Mouse (Mus musculus): ENCODE data around the gene Slfn2. TPM values are rescaled to one million over a fixed set of nuclear protein-coding genes. Genes with fewer than 3 reads are reported as not detected.

Gene Slfn2
- polyA plus RNA-seq, 1 experiment, result 0.11 TPM

DNA sequence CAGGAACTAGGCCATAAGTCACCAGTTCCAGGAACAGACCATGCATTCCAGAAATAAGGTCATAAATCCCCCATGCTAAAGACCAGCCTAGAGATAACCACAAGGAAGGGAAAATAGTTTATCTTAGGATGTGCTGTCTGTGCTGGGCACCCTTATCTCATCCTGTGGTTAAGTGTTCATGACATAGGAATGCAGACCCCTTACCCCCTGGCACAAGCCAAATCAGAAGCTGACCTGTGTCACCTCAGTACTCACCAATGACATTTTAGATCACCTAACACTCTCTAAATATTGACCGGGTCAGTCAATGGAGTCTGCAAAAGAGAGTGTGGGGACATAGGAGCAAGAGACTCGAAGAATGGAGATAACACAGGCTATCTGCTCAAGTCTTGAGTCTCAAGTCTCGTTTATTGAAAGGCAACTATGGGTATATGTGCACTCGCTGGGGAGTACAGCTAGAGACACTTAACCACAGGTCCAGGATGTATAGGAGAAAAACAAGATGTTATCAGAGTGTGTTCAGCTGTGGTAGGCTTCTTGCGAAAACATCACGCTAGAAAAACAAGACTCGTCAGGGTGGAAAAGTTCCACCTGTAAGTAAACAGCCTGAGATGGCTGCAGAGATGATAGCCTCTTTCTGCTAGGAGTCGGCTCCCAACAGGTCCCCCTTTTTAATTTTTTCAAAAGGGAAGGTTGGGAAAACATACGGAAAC lies 14.7 kb downstream of the Slfn2 start:
- no peaks in the 10 kb centered on the region for H3K79me2 ChIP-seq (ENCODE audit: control insufficient read depth, insufficient read depth)
- H3K4me2 ChIP-seq (ENCODE audit: low read depth), result no peak overlapping the region
- no peaks in the 10 kb centered on the region for H3K27me3 ChIP-seq (ENCODE audit: control insufficient read depth, insufficient read depth, insufficient read length)
- no peak overlapping the region for H3ac ChIP-seq (ENCODE audit: control insufficient read depth, insufficient read length)
- no peaks in the 10 kb centered on the region for H3K36me3 ChIP-seq (ENCODE audit: control insufficient read depth, insufficient read depth)
- TF ChIP-seq TCF12 (IDR thresholded peaks at IDR 0.05; ENCODE audit: insufficient read depth, poor library complexity, severe bottlenecking), result no peak
- TF ChIP-seq MYOD1 (IDR thresholded peaks at IDR 0.05; ENCODE audit: control insufficient read depth in 1 of 3, insufficient read length in 2 of 3, low read depth in 2 of 3), result no peak
- H3K4me3 ChIP-seq, result no peak overlapping the region

DNA sequence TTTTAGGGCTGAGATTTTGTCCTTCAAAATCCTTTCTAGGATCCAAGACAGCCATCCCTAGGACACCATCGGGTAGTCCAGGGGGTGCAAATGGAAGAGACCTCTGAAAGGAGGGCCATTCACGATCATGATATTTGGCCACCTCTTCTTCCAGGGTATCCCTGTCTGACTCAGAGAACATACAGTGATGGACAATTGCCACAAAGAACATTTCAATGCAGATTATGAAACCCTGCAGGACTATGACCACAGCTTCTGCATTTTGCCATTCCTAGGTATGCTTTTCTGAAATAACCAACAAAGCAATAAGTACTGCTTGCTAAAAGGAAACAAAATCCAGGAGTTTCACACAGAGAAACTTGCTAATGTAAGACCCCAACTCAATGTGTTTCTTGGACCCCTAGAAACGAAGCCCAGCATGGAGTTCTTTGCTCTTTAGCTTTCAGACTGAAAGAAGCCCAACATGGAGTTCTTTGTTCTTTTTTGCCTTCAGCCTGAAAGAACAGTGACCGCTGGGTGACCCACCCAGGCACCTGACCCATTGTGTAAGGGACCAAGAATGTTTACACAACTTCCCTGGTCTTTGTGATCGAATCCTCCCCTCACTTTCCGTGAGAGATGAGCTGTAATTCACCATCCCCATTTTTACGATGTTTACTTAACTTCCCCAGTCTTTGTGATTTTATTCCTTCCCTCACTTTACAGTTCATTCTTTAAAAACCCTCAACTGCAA lies 18.0 kb downstream of the Slfn2 start:
- TF ChIP-seq MAX (IDR thresholded peaks at IDR 0.05; ENCODE audit: low read depth), result no peak
- TF ChIP-seq MYOD1 (IDR thresholded peaks at IDR 0.05; ENCODE audit: control insufficient read depth in 1 of 3, insufficient read length in 2 of 3, low read depth in 2 of 3), result no peak
- no peak for TF ChIP-seq E2F4 (IDR thresholded peaks at IDR 0.05; ENCODE audit: insufficient read depth)
- TF ChIP-seq TCF3 (IDR thresholded peaks at IDR 0.05; ENCODE audit: insufficient read length, low read depth), result no peak
- no peak for TF ChIP-seq POLR2AphosphoS2 (IDR thresholded peaks at IDR 0.05; ENCODE audit: insufficient read length, low read depth)
- TF ChIP-seq SRF (IDR thresholded peaks at IDR 0.05; ENCODE audit: control insufficient read depth, insufficient read length, low read depth), result no peak
- TF ChIP-seq CEBPB (IDR thresholded peaks at IDR 0.05; ENCODE audit: insufficient read depth, poor library complexity, severe bottlenecking), result no peak
- TF ChIP-seq POLR2A (IDR thresholded peaks at IDR 0.05; ENCODE audit: insufficient read length, low read depth), result no peak
- no peak for TF ChIP-seq REST (IDR thresholded peaks at IDR 0.05; ENCODE audit: insufficient read depth, insufficient read length)
- no peak for TF ChIP-seq TCF12 (IDR thresholded peaks at IDR 0.05; ENCODE audit: insufficient read depth, poor library complexity, severe bottlenecking)
- no peak for TF ChIP-seq MYOG (IDR thresholded peaks at IDR 0.05; ENCODE audit: control insufficient read depth in 1 of 3, insufficient read depth in 1 of 3, insufficient read length in 2 of 3, low read depth in 2 of 3)
- no peak for TF ChIP-seq USF1 (IDR thresholded peaks at IDR 0.05; ENCODE audit: low read depth)
- H3K79me2 ChIP-seq (ENCODE audit: control insufficient read depth, insufficient read depth), result no peaks in the 10 kb centered on the region
- no peaks in the 10 kb centered on the region for H3K36me3 ChIP-seq (ENCODE audit: control insufficient read depth, insufficient read depth)
- no peak overlapping the region for H3K4me3 ChIP-seq
- no peaks in the 10 kb centered on the region for H3K27me3 ChIP-seq (ENCODE audit: control insufficient read depth, insufficient read depth, insufficient read length)
- no peak overlapping the region for H3K4me2 ChIP-seq (ENCODE audit: low read depth)
- H3ac ChIP-seq (ENCODE audit: control insufficient read depth, insufficient read length), result no peak overlapping the region

DNA sequence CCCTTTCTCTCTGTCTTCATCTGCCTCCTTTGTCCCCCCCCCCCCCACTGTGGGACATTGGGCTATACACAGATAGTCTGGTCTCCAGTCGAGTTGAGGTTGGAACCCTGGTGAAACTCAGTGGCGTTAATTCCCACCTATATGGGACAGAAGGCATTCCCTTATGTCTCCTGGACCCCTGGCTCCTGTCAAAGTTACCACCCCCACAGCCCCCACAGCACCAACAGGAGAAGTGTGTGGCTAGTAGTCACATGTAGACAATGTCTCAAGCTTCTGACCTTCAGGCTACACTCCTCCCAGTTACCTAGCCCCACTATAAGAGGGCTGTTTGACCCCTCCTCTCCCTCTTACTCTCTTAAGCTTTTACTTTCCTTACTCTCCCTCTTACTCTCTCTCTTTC lies 19.2 kb downstream of the Slfn2 start:
- H3ac ChIP-seq (ENCODE audit: control insufficient read depth, insufficient read length), result no peak overlapping the region
- no peaks in the 10 kb centered on the region for H3K79me2 ChIP-seq (ENCODE audit: control insufficient read depth, insufficient read depth)
- no peak overlapping the region for H3K4me2 ChIP-seq (ENCODE audit: low read depth)
- TF ChIP-seq USF1 (IDR thresholded peaks at IDR 0.05; ENCODE audit: low read depth) (no peak), REST (IDR thresholded peaks at IDR 0.05; ENCODE audit: insufficient read depth, insufficient read length) (no peak), MAX (IDR thresholded peaks at IDR 0.05; ENCODE audit: low read depth) (no peak), CEBPB (IDR thresholded peaks at IDR 0.05; ENCODE audit: insufficient read depth, poor library complexity, severe bottlenecking) (no peak), MYOD1 (IDR thresholded peaks at IDR 0.05; ENCODE audit: control insufficient read depth in 1 of 3, insufficient read length in 2 of 3, low read depth in 2 of 3) (no peak), TCF3 (IDR thresholded peaks at IDR 0.05; ENCODE audit: insufficient read length, low read depth) (no peak), SRF (IDR thresholded peaks at IDR 0.05; ENCODE audit: control insufficient read depth, insufficient read length, low read depth) (no peak), POLR2A (IDR thresholded peaks at IDR 0.05; ENCODE audit: insufficient read length, low read depth) (no peak), TCF12 (IDR thresholded peaks at IDR 0.05; ENCODE audit: insufficient read depth, poor library complexity, severe bottlenecking) (no peak), MYOG (IDR thresholded peaks at IDR 0.05; ENCODE audit: control insufficient read depth in 1 of 3, insufficient read depth in 1 of 3, insufficient read length in 2 of 3, low read depth in 2 of 3) (no peak), POLR2AphosphoS2 (IDR thresholded peaks at IDR 0.05; ENCODE audit: insufficient read length, low read depth) (no peak), E2F4 (IDR thresholded peaks at IDR 0.05; ENCODE audit: insufficient read depth) (no peak)
- no peaks in the 10 kb centered on the region for H3K27me3 ChIP-seq (ENCODE audit: control insufficient read depth, insufficient read depth, insufficient read length)
- no peaks in the 10 kb centered on the region for H3K36me3 ChIP-seq (ENCODE audit: control insufficient read depth, insufficient read depth)
- no peak overlapping the region for H3K4me3 ChIP-seq

DNA sequence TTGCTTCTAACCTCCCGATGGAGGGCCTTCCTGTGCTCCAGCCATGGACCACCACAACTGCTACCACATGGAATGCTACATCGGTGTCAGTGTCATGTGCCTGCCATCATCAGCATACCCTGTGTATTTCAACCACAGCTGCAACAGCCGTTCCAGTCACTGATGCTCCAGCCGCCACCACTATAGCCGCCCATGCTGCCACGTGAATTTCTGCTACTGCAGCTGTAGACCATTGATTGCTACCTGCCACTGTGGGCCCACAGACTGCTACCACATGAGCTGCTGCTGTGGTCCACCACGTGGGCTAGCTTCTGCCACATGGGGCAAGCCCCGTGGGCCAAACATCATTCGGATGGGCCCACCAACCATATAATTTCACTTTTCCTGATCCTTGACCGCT lies 19.8 kb downstream of the Slfn2 start:
- Histone ChIP-seq H3K27me3 (ENCODE audit: control insufficient read depth, insufficient read depth, insufficient read length) (no peaks in the 10 kb centered on the region), H3K4me2 (ENCODE audit: low read depth) (no peak overlapping the region), H3ac (ENCODE audit: control insufficient read depth, insufficient read length) (no peak overlapping the region), H3K4me3 (no peak overlapping the region), H3K79me2 (ENCODE audit: control insufficient read depth, insufficient read depth) (no peaks in the 10 kb centered on the region), H3K36me3 (ENCODE audit: control insufficient read depth, insufficient read depth) (no peaks in the 10 kb centered on the region)
- no peak for TF ChIP-seq SRF (IDR thresholded peaks at IDR 0.05; ENCODE audit: control insufficient read depth, insufficient read length, low read depth)
- TF ChIP-seq MYOD1 (IDR thresholded peaks at IDR 0.05; ENCODE audit: control insufficient read depth in 1 of 3, insufficient read length in 2 of 3, low read depth in 2 of 3), result no peak
- TF ChIP-seq E2F4 (IDR thresholded peaks at IDR 0.05; ENCODE audit: insufficient read depth), result no peak
- no peak for TF ChIP-seq REST (IDR thresholded peaks at IDR 0.05; ENCODE audit: insufficient read depth, insufficient read length)
- TF ChIP-seq MAX (IDR thresholded peaks at IDR 0.05; ENCODE audit: low read depth), result no peak
- TF ChIP-seq POLR2A (IDR thresholded peaks at IDR 0.05; ENCODE audit: insufficient read length, low read depth), result no peak
- no peak for TF ChIP-seq POLR2AphosphoS2 (IDR thresholded peaks at IDR 0.05; ENCODE audit: insufficient read length, low read depth)
- no peak for TF ChIP-seq CEBPB (IDR thresholded peaks at IDR 0.05; ENCODE audit: insufficient read depth, poor library complexity, severe bottlenecking)
- no peak for TF ChIP-seq USF1 (IDR thresholded peaks at IDR 0.05; ENCODE audit: low read depth)
- TF ChIP-seq MYOG (IDR thresholded peaks at IDR 0.05; ENCODE audit: control insufficient read depth in 1 of 3, insufficient read depth in 1 of 3, insufficient read length in 2 of 3, low read depth in 2 of 3), result no peak
- no peak for TF ChIP-seq TCF3 (IDR thresholded peaks at IDR 0.05; ENCODE audit: insufficient read length, low read depth)
- TF ChIP-seq TCF12 (IDR thresholded peaks at IDR 0.05; ENCODE audit: insufficient read depth, poor library complexity, severe bottlenecking), result no peak

Measured in myocyte (in vitro differentiated cells).